Mouse (Mus musculus) lung, embryonic 16.5 days (tissue): ENCODE results near the gene Olfml3. TPM values are rescaled to one million over a fixed set of nuclear protein-coding genes. Genes with fewer than 3 reads are reported as not detected.

Experiments
- ATAC-seq: fragments of 200-750 bp; cut with Nextera tagmentation; 2 replicates; pipeline ENCODE4 v1.8.0; 2017; ENCODE audit warnings: low read depth, mild to moderate bottlenecking, moderate library complexity
- H3K27ac ChIP-seq: fragments of 300-500 bp; sonication (generic); 2 replicates; pipeline ENCODE4 v1.5.1; 2014; ENCODE audit warnings: mild to moderate bottlenecking, control low read depth, low read length
- H3K27me3 ChIP-seq: fragments of 300-500 bp; sonication (generic); 2 replicates; pipeline ENCODE4 v1.6.1; 2014; ENCODE audit warnings: low read depth, low read length, mixed read lengths; ENCODE audit not compliant: control insufficient read depth, insufficient read depth
- H3K36me3 ChIP-seq: fragments of 300-500 bp; sonication (generic); 2 replicates; pipeline ENCODE4 v1.6.1; 2014; ENCODE audit warnings: low read length; ENCODE audit not compliant: control insufficient read depth, insufficient read depth
- H3K4me1 ChIP-seq: fragments of 300-500 bp; sonication (generic); replicated peaks from 2 replicates; pipeline ENCODE4 v1.6.1; 2014; ENCODE audit warnings: low read length, mixed read lengths; ENCODE audit not compliant: control insufficient read depth, insufficient read depth
- H3K4me2 ChIP-seq: fragments of 300-500 bp; sonication (generic); 2 replicates; pipeline ENCODE4 v1.6.1; 2014; ENCODE audit warnings: low read depth, low read length, control low read depth
- H3K4me3 ChIP-seq: fragments of 300-500 bp; sonication (generic); 2 replicates; pipeline ENCODE4 v1.5.1; 2014; ENCODE audit warnings: mild to moderate bottlenecking, low read length, control low read depth
- H3K9ac ChIP-seq: fragments of 300-500 bp; sonication (generic); 2 replicates; pipeline ENCODE4 v1.6.1; 2014; ENCODE audit warnings: low read length, control low read depth
- H3K9me3 ChIP-seq: fragments of 300-500 bp; sonication (generic); 2 replicates; pipeline ENCODE4 v1.6.1; 2016; ENCODE audit warnings: low read length; ENCODE audit not compliant: control insufficient read depth
- WGBS: fragments of 180-500 bp; shearing (Covaris S2); extraction: QIAGEN DNeasy Blood & Tissue Kit; methylation state at CpG from one replicate; pipeline ENCODE4 v1.1.7; 2014; 5-methylcytosine and 5-hydroxymethylcytosine counted together
- polyA plus RNA-seq: library from polyadenylated mRNA; unstranded; fragments of >200 nt; fragmentation: Nextera tagmentation; extraction: Ambion mirVana; gene quantifications from 2 replicates; pipeline ENCODE4 v1.2.1, GENCODE M21; 2015

The Olfml3 gene
- polyA plus RNA-seq, 1 experiment from 2014 or later, result 84.9 TPM

- Histone ChIP-seq H3K4me2 (no peak overlapping the region), H3K4me3 (no peak overlapping the region), H3K27me3 (no peaks in the 10 kb centered on the region), H3K4me1 (no peaks in the 10 kb centered on the region), H3K9ac (no peak overlapping the region), H3K27ac (no peak overlapping the region), H3K36me3 (peaks cover 41% of the 10 kb centered on the region), H3K9me3 (no peaks in the 10 kb centered on the region)
- no peak for ATAC-seq
- 86% methylated on average over 5 of the region's 5 CpGs for WGBS
Observed at GRCm38 (mm10) chr3:103746711-103747110, 8.9 kb upstream of the Olfml3 start.

- ATAC-seq, result no peak
- Histone ChIP-seq H3K4me1 (no peaks in the 10 kb centered on the region), H3K4me2 (no peak overlapping the region), H3K9ac (no peak overlapping the region), H3K27ac (no peak overlapping the region), H3K9me3 (no peaks in the 10 kb centered on the region), H3K36me3 (peaks cover 41% of the 10 kb centered on the region), H3K27me3 (no peaks in the 10 kb centered on the region), H3K4me3 (no peak overlapping the region)
- 88% methylated on average over 14 of the region's 14 CpGs for WGBS
Observed at GRCm38 (mm10) chr3:103745001-103745770, 7.4 kb upstream of the Olfml3 start.

- no peak overlapping the region for H3K9ac ChIP-seq
- no peak for ATAC-seq
- H3K4me1 ChIP-seq, result no peaks in the 10 kb centered on the region; the same call in 1 of the 2 replicates
- 76% methylated on average over 6 of the region's 6 CpGs for WGBS
- no peak overlapping the region for H3K4me3 ChIP-seq
- no peaks in the 10 kb centered on the region for H3K27me3 ChIP-seq
- H3K4me2 ChIP-seq, result no peak overlapping the region
- H3K9me3 ChIP-seq, result no peaks in the 10 kb centered on the region
- no peak overlapping the region for H3K27ac ChIP-seq
- H3K36me3 ChIP-seq, result peaks cover 31% of the 10 kb centered on the region
Observed at GRCm38 (mm10) chr3:103743208-103743607, 5.4 kb upstream of the Olfml3 start.

GRCm38 (mm10) chr3:103740342-103740741 lies 2.5 kb upstream of the Olfml3 start:
- no peak overlapping the region for H3K4me3 ChIP-seq
- H3K27ac ChIP-seq, result no peak overlapping the region
- no peaks in the 10 kb centered on the region for H3K27me3 ChIP-seq
- WGBS, result 55% methylated on average over 5 of the region's 5 CpGs
- H3K9me3 ChIP-seq, result no peaks in the 10 kb centered on the region
- H3K9ac ChIP-seq, result no peak overlapping the region
- no peak for ATAC-seq
- peaks cover 20% of the 10 kb centered on the region for H3K36me3 ChIP-seq
- H3K4me2 ChIP-seq, result no peak overlapping the region
- H3K4me1 ChIP-seq, result peaks cover 24% of the 10 kb centered on the region

GRCm38 (mm10) chr3:103739329-103739728 lies 1.5 kb upstream of the Olfml3 start, which contains the start of gene Gm10964:
Gene Gm10964, plus strand, starts transcription at chr3:103739366.
- H3K4me2 ChIP-seq, result peak within 1 kb of the TSS; percentile 49
- peak within 1 kb of the TSS; percentile 41 for H3K4me3 ChIP-seq
- H3K9ac ChIP-seq, result peak within 1 kb of the TSS; percentile 60
- no peak for ATAC-seq
- H3K27ac ChIP-seq, result peak within 1 kb of the TSS; percentile 96
- 83% methylated on average over 1 of the region's 1 CpGs for WGBS
- H3K9me3 ChIP-seq, result no peaks in the 10 kb centered on the region
- peaks cover 11% of the 10 kb centered on the region for H3K36me3 ChIP-seq
- peaks cover 33% of the 10 kb centered on the region for H3K4me1 ChIP-seq
- no peaks in the 10 kb centered on the region for H3K27me3 ChIP-seq

- Histone ChIP-seq H3K27me3 (no peaks in the 10 kb centered on the region), H3K4me3 (peak overlapping the region; percentile 41), H3K4me2 (peak overlapping the region; percentile 49), H3K27ac (peak overlapping the region; percentile 96), H3K9me3 (no peaks in the 10 kb centered on the region), H3K9ac (peak overlapping the region; percentile 66), H3K4me1 (peaks cover 46% of the 10 kb centered on the region), H3K36me3 (no peaks in the 10 kb centered on the region)
- no peak for ATAC-seq
- 17% methylated on average over 16 of the region's 16 CpGs for whole genome bisulfite sequencing
Observed at GRCm38 (mm10) chr3:103737061-103737754, 593 bp downstream of the Olfml3 start.

- H3K9ac ChIP-seq, result peak overlapping the region; percentile 66
- H3K27me3 ChIP-seq, result no peaks in the 10 kb centered on the region
- H3K4me3 ChIP-seq, result peak overlapping the region; percentile 41
- no peaks in the 10 kb centered on the region for H3K36me3 ChIP-seq
- no peak for ATAC-seq
- peaks cover 46% of the 10 kb centered on the region for H3K4me1 ChIP-seq
- H3K9me3 ChIP-seq, result no peaks in the 10 kb centered on the region
- peak overlapping the region; percentile 49 for H3K4me2 ChIP-seq
- WGBS, result 55% methylated on average over 28 of the region's 28 CpGs
- peak overlapping the region; percentile 96 for H3K27ac ChIP-seq
Observed at GRCm38 (mm10) chr3:103735776-103736600, 1.8 kb downstream of the Olfml3 start.

GRCm38 (mm10) chr3:103734696-103735519 lies 2.9 kb downstream of the Olfml3 start:
- Histone ChIP-seq H3K9ac (peak overlapping the region; percentile 66), H3K36me3 (no peaks in the 10 kb centered on the region), H3K9me3 (no peaks in the 10 kb centered on the region), H3K4me1 (peaks cover 46% of the 10 kb centered on the region), H3K4me3 (peak overlapping the region; percentile 41), H3K27me3 (no peaks in the 10 kb centered on the region), H3K4me2 (peak overlapping the region; percentile 49), H3K27ac (peak overlapping the region; percentile 96)
- ATAC-seq, result peak; percentile 62
- 8% methylated on average over 11 of the region's 11 CpGs for WGBS
